Mouse (Mus musculus): ENCODE results near the gene Babam2.

Gene Babam2

DNA sequence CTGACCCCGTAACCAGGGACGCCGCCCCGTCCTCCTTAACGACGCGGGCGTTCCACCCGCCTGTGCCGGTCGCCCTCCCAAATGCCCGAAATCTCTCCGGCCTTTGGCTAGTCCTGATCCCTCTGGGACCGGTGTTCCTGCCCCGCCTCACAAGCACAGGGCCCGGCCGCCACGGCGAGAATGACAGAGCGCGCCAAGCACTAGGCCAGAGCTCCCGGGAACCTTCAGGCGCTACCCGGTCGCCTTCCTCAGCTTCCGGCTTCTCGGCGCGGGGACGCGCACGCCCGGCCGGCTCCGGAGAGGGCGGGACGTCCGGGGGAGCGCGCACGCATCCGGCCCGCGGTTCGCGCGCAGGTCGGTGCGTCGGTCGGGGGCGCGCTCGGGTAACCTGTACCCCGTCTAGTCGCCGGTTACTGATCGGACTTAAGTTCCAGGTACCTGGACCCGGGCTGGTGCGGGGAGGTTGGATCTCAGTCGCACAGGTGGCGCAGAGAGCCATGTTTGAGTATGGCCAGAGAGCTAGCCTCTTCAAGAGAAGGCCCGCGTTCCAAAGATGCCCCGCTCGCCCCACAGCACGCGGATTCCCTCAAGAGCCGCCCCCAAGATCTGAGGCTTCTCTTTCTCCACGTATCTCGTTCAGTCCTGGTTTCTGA lies at the start of gene Babam2:
TSS of gene Babam2 (plus strand) at position 41 of the 653 bp plus-strand sequence.
- DNase-seq (ENCODE audit: low read depth, low spot score): peak; percentile 90

DNA sequence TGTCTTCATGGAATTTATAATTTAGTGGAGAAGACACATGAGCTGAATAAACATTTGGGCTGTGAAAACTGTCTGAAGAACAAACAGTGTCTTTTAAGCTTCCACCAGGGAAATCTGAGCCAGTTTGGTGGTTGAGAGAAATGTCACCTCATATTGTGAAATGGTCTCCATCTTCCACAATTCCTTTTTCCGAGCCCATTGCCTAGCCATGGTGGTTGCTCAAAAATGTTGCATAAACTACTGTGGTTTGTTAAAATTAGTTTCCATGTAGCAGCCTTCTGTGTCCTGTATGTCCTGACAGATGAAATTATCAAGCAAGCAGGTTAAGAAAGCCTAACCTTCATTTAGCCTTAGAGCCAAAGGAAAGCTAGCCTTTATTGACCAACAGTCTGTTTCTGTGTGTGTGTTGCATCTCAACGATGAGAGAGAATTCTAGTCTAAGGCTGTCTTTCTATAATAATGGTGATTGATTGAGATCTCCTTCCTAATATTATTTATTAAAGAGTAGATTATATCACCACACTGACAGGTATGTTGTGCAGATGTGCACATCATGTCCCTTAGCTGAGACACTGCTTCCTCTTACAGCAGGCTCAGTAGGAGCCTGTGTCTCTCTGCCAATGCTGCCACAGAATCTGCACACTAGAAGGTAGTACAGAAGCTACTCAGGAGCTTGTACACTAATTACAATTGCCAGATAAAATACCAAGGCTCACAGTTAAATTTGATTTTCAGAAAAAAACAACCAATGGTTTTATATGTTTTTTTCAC lies 46.8 kb upstream of the Babam2 start:
- DNase-seq (ENCODE audit: low read depth, low spot score): no peak

DNA sequence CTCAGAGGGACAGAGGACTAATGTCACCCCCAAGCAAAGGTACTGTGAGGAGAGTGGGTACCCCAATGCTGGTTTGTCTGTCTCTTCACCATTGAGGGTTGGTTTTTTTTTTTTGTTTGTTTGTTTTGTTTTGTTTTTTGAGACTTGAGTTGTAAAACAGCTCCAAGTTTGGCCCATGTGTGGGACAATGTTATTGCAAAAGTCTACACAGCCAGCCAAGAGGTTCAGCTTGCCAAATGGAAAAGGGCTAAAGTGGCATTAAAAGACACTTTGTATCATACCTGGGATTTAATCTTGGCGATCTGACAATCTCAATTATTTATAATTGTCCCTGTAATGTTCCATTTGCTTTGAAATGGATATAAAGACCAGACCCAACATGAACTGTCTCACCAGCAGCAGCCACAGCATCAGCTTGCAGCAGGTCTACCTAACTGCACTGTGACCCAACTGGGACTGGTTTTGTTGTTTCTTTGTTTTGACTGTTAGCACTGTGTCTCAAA lies 41.7 kb upstream of the Babam2 start:
- DNase-seq (ENCODE audit: low read depth, low spot score): no peak

DNA sequence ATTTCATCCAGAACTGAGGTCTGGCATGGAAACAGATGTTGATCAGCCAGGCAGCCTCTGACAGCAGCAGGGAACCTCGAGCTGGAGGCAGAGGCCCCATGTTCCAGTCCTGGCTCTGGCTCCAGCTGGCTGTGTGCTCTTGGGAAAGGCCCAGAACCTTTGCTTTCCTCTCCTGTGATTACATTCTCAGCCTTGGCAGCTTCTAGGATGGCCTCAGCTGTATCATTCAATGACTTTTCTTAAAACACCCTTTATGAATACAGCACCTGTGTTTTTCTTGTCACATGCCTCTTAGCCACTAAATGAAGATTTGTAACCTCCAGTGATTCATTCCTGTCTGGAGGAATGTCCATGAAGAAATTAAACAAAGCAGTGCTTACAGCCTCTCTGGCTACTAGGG lies 31.3 kb upstream of the Babam2 start:
- no peak for DNase-seq (ENCODE audit: low read depth, low spot score)

DNA sequence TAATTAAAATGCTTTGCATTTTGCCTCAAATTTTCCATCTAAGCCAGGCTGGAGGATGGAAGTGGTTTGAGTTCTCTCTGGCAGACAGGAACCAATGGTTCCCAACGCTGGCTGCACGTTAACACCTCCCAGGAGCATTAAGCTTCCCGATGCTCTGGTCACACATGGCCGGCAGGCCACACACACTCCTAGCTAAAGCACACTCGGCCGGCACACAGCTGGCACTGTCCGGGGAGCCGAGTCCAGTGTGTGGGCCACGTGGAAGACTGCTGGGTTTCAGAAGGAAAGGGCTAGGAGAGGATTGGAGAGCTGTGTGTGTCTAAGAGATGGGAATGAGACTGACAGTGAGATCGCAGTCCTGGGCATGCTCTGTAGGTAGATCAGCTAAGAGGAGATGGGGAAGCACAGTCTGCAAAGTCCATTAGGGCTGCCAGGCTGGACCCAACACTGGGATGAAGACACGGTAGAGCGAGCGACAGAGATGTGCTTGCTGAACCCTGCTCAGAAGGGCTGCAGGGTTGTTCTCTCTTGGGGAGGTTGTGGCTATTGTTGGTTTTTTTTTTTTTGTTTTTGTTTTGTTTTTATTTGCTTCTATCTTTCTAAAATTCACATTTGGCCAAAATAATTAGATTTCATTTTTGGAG lies 29.0 kb upstream of the Babam2 start:
- no peak for DNase-seq (ENCODE audit: low read depth, low spot score)

DNA sequence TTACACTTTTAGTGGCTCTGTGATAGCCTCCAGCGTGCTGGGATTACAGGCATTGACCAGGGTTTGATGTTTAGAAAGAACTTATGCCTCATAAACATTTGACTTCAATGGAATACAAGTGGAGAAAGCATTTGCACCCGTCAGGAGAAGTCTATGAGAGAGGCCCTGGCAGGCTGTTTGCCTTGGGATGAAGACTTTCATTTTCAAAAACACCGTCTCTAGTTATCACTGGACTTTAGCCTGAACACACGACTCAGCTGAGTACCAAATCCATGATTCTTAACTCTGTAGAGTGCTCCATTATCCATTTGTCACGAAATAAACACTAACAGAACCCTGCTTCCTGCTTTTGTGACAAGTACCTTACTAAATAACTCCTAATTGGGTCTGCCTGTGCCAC lies 27.5 kb upstream of the Babam2 start:
- no peak for DNase-seq (ENCODE audit: low read depth, low spot score)

DNA sequence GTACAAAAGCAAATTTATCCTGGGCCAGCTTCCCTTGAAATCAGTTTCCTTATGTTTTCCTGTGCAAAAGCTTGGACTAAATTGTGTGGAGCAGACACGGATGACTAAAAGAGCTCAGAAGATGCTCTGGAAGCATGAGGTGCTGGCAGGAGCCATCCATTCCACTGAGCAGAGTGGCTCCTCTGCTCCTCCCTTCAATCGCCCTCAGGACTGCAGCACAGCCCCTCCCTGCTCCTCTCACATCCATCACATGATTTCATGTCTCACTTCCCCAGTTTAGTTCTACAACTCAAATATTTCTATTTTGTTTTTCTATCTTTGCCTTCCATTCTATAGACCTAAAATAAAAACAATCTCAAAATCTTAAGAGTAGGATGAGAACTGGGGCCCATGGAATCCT lies 26.3 kb upstream of the Babam2 start:
- DNase-seq (ENCODE audit: low read depth, low spot score): no peak

DNA sequence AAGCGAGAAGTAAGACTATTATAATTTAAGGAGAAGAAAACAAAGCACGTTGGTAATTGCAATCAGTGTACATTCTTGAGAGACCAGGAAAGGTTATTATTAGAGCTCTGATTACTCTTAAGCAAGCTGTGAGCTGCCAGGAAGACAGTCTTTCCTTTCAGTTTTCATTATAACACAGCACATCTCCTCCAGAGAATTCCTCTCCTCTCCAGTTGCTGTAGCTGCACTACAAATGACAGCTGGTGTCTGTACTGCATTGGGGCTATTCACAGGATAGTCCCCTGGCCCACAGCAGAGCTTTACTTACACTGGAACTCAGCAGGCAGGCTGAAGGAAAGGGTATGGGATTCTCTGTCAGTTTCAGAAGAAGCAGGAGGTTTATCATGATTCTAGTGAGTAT lies 24.1 kb upstream of the Babam2 start:
- DNase-seq (ENCODE audit: low read depth, low spot score): no peak

DNA sequence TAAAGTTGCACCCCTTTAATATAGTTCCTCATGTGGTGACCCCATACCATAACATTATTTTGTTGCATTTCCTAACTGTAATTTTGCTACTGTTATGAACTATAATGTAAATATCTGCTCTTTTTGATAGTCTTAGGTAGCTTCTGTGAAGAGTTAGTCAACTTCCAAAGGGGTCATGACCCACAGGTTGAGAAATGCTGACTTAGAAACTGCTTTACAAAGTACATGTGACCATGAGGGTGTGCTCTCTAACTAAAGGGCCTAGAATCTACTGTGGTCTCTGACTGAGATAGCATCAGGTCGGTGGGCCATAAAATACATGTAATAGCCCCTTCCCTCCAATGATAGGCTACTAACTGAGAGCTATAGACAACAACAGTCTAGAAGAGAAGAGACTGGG lies 19.5 kb upstream of the Babam2 start:
- DNase-seq (ENCODE audit: low read depth, low spot score): no peak

DNA sequence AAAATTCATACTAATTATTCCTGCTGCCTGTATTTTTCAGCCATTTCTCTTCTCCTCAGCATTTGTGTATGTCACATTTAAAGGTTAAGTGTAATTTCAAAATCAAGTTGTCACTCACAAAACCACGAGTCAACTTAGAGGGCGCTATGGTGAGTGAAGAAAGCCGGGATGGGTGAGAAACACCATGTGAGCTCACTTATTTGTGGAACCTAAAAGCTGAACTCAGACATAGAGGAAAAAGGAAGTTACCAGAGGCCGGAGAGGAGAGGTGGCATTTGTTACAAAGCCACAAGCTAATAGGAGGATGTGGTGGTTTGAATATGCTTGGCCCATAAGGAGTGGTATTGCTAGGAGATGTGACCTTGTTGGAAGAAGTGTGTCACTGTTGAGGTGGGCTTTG lies 17.3 kb upstream of the Babam2 start:
- DNase-seq (ENCODE audit: low read depth, low spot score): no peak

DNA sequence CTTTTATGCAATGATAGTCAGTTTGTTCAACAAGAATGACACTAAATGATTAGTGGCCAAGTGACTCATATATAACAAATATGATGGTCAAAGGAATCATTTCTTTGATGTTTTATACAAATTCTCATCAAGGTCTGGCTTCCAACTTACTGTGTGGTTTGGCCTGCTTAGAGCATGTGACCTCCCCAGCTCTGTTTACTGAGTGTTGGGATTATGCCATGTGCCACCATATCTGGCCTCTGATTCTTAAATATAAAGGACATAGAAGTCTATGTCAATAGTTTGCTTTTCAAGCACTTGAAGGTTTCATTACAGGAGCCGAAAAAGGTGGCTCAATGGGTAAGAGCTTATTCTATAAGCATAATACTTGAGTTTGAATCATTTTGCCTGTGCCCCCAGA lies 15.2 kb upstream of the Babam2 start:
- DNase-seq (ENCODE audit: low read depth, low spot score): no peak

DNA sequence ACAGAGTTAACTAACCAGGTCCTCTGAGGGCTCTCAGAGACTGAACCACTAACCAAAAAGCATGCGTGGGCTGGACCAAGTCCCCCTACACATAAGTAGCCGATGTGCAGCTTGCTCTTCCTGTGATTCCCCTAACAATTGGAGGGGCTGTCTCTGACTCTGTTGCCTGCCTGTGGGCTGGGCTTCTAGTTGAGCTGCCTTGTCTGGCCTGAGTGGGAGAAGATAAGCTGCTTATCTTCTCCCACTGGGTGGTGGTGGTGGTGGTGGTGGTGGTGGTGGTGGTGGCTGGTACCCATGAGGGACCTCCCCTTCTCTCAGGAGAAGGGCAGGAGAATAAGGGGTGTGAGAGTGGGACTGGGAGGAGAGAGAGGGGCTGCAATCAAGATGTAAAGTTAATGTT lies 11.4 kb upstream of the Babam2 start:
- no peak for DNase-seq (ENCODE audit: low read depth, low spot score)

DNA sequence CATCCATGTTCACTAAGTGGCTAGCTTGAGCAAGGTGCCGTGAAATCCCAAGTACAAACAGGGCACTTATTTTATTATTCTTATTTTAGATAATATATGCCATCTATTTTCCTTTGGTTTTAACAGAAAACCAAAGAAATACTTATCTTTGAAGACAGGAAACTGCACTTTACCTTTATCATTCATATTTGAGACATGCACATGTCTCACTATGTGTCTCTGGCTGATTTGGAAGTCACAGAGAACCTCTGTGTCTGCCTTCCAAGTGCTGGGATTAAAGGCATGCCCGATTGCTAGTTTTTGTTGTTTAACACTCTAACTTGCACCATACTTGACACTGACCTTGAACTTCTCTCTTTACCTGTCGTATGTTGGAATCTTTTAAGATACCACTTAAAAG lies 9.5 kb upstream of the Babam2 start:
- no peak for DNase-seq (ENCODE audit: low read depth, low spot score)

DNA sequence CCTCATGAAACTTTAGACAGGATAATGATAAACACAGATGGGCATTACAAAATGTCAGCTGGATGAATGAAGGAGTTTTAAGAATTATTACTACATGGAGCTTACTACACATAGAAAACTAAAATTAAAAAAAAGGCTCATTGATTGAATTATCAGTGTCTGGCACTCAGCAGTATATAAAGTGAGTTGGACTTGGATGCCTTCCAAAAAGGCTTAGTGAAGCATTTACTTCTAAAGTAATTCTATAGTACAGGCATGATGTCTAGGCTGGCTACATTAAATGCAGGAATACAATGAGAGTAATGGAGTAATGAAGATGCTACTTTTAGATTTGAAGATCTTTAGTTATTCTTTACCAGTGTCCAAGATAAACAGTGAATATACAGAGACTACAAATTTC lies 4.3 kb upstream of the Babam2 start:
- no peak for DNase-seq (ENCODE audit: low read depth, low spot score)

DNA sequence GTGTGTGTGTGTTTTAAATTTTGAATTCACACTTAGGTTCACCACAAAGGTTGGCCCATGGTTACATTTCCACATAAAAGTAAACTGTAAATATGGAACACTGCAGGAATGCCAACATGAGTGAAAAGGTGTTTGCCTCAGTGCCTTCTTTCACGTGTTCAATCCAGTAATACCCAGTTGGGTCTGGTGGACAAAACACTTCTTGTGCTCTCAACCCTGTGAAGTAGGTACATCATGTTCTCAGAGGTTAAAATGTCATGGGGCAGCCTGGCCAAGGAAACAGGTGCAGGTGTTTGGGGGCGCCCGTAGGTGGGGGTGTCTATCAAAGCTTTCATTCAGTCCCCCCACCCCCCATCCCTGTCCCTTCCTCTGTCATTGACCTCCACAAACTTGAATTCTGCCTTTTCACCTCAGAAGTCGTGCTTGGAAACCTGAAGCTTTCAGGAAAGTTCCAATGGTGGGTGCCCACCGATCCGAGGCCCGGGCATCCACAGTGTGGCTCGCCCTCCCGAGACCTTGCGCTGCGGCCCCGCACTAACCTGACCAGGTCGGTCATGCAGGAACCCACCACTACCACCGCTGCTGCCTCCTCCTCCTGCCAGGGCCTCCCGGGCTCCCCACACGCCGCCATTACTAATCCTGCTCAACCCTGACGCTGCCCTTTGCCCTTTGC lies 377 bp upstream of the Babam2 start, which contains the start of gene Rbks:
TSS of gene Rbks (minus strand) at position 657 of the 673 bp plus-strand sequence.
- no peak for DNase-seq (ENCODE audit: low read depth, low spot score)

DNA sequence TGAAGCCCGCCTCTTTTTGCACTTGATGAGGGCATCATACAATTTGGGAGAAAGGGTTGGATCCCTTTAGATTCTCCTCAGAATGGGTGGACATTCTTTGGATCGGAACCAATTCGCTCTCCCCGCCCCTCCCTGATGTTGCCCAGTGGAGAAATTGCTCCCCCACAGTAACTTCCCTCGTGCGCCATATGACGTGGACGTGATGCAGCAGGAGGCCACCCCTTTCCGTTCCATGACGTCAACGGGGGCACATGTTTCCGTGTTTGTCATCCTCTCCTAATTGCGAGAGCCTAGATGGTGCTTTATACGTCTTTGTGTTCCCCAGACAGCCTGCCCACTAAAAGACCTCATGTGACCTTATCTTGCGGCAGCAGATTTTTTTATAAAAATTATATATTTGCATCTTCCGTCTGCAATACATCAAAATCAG lies 828 bp downstream of the Babam2 start:
- DNase-seq (ENCODE audit: low read depth, low spot score): peak; percentile 82

DNA sequence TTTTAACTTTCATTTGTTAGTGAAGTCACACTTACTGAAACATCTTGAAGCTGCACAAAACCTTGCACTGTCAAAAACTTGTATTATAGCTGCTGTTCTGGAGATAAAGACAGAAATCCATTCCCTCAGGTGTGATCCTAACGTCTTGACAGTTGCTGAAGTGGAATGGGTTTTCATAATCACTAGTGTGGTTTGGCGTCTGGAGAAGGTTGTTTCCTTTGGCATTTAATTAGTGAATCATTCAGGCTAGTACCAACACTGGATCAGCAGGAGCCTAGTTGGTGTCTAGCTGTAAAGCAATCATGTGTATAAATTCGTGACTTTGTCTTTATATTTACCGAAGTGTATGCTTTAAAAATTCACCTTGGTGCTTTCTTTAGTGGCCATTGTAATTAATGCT lies 1.4 kb downstream of the Babam2 start:
- DNase-seq (ENCODE audit: low read depth, low spot score): no peak

DNA sequence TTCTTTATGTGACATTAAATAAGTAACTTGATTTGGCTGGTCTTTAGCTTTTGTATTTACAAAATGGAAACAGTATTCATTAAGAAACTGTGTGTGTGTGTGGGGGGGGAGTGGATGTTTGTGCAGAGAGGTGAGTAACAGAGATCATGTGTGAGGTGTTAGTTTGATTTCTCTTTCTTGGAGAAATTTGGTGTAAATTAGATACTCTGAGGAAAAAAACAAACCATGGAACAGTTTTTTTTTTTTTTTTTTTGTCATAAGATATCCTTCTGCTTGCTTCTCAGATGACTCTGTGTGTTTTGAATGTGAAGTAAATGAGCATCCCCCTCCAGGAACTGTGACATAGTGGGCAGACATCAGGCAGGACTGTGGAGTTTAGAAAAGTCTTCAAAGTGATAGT lies 1.9 kb downstream of the Babam2 start:
- DNase-seq (ENCODE audit: low read depth, low spot score): no peak

DNA sequence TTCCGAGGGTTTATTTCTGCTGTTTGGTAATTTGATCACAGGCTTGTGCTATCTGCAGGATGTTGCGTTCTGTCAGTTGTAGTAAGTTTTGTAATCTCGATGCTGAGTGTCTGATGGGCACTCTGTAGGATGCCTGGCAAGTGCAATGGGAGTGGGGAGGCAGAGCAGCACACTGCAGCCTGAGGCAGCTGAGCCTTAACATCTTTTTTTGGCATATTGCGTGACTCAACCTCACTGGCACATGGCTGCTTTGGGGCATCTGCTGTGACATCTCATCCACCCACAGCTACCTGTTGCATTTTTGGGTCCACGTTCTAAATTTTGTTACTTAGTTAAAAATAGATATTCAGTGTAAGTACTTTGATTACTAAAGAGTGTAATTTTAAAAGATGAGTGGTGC lies 7.5 kb downstream of the Babam2 start:
- no peak for DNase-seq (ENCODE audit: low read depth, low spot score)

DNA sequence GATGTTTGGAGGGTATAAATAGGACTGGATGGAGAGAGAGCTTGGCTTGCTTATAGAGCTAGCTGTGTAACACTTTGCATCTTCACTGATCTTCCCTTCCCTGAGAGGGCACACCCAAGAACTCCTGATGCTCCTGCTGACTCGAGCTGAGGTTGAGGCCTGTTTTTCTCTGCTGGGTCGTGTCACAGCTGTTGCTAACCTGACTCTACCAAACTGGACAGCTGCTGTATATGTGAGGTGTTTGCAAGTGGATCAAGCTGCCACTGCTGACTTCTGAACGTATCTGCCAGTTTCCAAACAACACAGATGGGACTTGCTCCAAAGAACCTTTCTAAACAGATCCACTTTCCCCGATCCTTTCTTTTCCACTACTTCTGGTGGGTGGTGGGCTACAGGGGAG lies 9.3 kb downstream of the Babam2 start:
- no peak for DNase-seq (ENCODE audit: low read depth, low spot score)

DNA sequence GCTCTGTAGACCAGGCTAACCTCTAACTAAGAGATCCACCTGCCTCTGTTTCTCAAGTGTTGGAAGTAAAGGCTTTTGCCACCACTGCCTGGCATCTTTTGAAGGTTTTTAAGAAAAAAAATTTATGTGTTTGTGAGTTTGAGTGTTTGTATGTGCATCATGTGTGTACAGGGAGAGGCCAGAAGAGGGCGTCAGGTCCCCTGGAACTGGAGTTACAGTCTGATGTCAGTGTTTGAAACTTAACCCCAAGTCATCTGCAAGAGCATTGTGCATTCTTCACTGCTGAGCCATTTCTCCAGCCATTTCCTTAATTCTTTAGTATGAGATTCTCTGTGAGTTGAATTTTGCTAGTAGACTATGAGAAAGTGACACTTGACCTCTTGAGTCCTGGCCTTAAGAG lies 11.9 kb downstream of the Babam2 start:
- no peak for DNase-seq (ENCODE audit: low read depth, low spot score)

DNA sequence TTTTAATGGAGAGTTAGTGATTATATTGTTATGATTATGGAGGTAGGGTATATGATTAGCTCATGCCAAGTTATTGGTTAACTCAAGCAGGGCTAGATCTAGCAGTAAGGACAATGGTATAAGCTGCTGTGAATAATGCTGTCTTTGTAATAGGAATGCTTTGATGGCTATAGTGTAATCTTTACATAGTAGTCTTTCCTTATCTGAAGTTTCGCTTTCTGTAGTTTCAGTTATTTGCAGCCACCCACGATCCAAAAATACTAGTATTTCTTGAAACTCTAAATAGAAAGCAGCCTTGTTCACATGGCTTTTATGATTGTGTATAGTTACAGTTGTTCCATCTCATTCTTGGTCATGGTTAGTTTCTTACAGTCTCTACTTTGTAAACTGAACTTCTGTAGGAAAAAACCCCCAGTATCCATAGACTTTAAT lies 15.8 kb downstream of the Babam2 start:
- no peak for DNase-seq (ENCODE audit: low read depth, low spot score)

All from forelimb bud, embryonic 11.5 days (tissue).